ENCODE assay signal across 21 mouse cellular contexts in genomic region chr6:49759614-49760013, GRCm38 (mm10).
"Had no signal": no experiment of that assay in that cellular context is flagged by ENCODE, and none has a peak within 500 bp of the region (broad histone marks: within the 10 kb centered on the region; RNA-seq: fewer than 3 reads in every experiment).

No protein-coding gene starts in this region.

- ATAC-seq: lung, postnatal 0 days; midbrain, embryonic 16.5 days had no signal

- DNase-seq: lung, adult 18-20 months; lung, postnatal 14 days; lung, postnatal 36 days; midbrain, embryonic 14.5 days; retina, postnatal 1 day; right cerebral cortex, adult 18-20 months; right cerebral cortex, postnatal 25 days; right cerebral cortex, postnatal 4 days; spleen, adult 18-20 months; thymus, adult 18-20 months; thymus, postnatal 14 days; thymus, postnatal 36 days had no signal

- H3K9ac ChIP-seq: lung, embryonic 15.5 days; midbrain, embryonic 12.5 days; neural tube, embryonic 13.5 days; neural tube, embryonic 15.5 days had no signal

- H3K4me3 ChIP-seq: lung, embryonic 15.5 days; midbrain, embryonic 10.5 days; midbrain, embryonic 12.5 days; myocyte; neural tube, embryonic 13.5 days; neural tube, embryonic 15.5 days had no signal

- H3K9me3 ChIP-seq: lung, embryonic 15.5 days; midbrain, embryonic 10.5 days; midbrain, embryonic 12.5 days; neural tube, embryonic 13.5 days; neural tube, embryonic 15.5 days had no signal

- H3K4me2 ChIP-seq: lung, embryonic 15.5 days; midbrain, embryonic 12.5 days; neural tube, embryonic 13.5 days; neural tube, embryonic 15.5 days had no signal

- H3K27ac ChIP-seq: lung, embryonic 15.5 days; macrophage; midbrain, embryonic 10.5 days; midbrain, embryonic 12.5 days; neural tube, embryonic 13.5 days; neural tube, embryonic 15.5 days had no signal

- H3K27me3 ChIP-seq: lung, embryonic 15.5 days; midbrain, embryonic 12.5 days; neural tube, embryonic 13.5 days; neural tube, embryonic 15.5 days had no signal

- H3K36me3 ChIP-seq: lung, embryonic 15.5 days; midbrain, embryonic 10.5 days; midbrain, embryonic 12.5 days; neural tube, embryonic 13.5 days; neural tube, embryonic 15.5 days had no signal

- H3K4me1 ChIP-seq: lung, embryonic 15.5 days; midbrain, embryonic 10.5 days; midbrain, embryonic 12.5 days; neural tube, embryonic 13.5 days; neural tube, embryonic 15.5 days had no signal
